Mouse (Mus musculus) lung, postnatal 36 days (tissue): Measurements from ENCODE around the gene Gm20388.

Source experiments
- DNase-seq: peaks from one replicate; pipeline ENCODE4 v3.0.0; 2022; ENCODE audit warnings: mixed read lengths

Gm20388 gene

GRCm38 (mm10) chr8:121162413-121162812, 1251.8 kb downstream of the Gm20388 start:
- no peak for DNase-seq

DNA sequence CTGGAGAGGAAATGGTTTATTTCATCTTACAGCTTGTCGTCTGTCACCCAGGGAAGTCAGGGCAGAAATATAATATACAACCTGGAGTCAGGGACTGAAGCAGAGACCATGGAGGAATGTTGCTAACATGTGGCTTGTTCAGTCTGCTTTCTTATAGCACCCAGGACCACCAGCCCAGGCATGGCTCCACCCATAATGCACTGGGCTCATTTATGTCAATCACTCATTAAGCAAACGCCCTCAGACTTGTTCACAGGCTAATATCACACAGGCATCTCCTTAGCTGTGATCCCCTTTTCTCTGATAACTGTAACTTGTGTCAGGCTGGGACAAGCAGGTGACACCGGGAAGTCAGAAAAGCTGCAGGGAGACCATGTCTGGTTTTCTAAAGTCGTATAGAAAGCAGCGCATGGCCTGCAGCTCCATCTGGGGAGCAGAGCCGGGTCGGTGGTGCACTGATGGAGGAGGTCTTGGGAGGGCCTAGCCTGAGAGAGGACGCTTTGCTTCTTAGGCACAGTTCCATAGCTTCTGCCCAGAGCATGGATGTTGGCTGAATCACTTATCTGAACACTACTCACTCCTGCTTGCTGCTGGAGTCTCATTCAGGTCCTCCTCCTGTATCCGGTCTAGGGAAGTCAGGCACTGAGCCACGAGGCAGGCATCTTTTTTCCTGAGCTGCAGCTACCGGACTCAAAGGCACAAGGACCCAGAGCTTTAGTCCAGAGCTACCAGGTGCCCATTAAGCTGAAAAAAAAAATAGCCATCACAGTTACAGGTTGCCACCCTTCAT, 1252.5 kb downstream of the Gm20388 start:
- no peak for DNase-seq

DNA sequence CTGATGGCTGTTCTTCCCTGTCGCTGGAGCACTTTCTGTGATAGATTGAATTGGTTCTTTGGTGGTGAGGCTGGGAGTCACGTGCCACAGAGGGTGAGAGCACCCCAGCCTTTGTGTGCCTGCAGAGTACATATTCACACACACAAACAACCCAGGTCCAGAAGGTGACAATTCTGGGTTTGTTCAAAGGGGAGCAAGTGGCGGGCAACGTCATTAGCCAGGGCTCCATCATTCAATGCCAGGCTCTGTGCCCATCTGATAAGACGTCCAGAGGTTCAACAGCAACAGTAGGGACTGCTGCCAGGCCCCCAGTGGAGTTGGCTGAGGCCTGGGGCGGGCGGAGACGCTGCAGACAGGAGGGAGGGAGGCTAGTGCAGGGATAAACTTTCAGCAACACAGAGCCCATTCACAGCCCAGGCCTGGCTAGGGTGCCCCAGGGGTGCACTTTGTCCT, 1253.4 kb downstream of the Gm20388 start:
- DNase-seq: peak; percentile 69

DNA sequence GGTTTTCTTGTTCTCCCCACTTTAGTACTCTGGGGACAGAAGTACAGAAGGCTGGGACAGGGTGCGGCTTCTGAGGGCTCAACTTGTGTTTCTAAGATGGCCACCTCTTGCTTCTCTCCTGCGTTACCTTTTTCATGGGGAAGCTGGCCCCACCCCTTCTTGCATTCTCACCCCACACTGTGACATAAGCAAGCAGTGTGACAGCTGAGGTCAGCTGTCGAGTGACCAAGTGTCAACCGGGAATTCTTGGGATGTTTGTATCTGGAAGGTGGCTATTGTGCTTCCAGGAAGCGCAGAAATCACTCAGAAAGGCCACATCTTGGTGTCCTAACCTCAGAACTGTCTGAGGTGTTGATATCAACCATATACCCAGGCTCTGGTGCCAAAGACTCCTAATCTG, 1257.4 kb downstream of the Gm20388 start:
- DNase-seq: no peak

DNA sequence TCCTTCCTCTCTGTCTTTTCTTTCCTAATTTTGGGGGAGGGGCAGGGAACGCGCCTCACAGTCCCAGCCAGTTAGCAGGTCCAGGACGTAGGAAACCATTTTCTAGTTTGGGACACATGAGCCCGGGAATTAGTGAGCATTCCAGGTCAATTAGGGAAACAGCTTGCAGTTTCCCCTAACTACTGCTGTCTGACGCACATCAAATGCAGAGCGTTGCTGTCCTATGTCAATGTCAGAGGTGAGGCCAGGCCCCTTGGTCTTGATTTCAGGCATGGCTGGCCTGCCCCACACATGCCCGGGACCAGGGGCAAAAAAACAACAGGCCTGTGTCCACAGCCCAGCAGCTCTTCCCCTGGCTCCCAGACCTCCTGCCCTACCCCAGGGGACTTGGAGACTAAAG, 1259.5 kb downstream of the Gm20388 start:
- DNase-seq: no peak

DNA sequence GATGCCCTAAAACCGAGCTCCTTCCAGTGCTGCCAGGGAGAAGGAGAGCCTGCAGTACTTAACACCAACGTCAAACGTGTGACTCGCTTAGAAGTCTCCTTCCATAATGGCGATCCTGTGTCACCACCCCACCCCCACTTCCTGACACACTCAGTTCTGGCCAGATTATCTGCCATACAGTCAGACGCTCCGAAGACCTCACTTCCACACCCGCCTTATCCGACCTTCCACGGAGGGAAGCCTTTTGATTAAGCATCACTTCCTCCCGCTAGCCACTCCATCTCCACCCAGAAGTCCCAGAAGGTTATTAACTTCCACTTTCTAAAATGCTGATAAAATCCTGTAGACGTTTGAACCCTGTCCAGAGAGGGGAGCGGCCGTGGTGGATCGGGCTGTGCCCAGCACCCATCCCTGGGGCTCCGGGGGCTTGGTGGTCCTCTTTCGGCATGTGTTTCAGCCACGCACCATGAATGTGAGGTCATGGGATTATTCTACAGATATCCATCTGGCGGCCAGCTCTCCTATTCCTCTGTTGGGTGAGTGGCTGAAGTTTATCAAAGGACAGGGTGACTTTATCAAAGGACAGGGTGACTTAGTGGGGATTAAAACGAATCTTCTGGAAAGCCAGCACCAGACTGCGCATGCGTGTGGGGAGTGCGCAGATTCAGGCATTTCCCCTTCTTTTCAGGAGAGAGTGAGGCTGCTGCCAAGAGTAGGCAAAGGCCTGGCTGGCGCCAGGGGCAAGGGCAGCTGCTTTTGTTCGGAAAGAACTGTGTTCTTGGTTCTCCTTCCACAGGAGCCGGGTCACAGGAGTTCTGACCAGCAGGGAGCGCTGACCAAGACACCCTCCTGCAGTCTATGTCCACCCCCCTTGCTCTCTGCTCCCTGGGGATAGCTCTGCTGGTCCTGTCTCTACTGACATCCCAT, 1260.2 kb downstream of the Gm20388 start:
- DNase-seq: peak; percentile 28

GRCm38 (mm10) chr8:121172567-121172966, 1261.9 kb downstream of the Gm20388 start:
- no peak for DNase-seq

- no peak for DNase-seq
These were observed 1263.5 kb downstream of the Gm20388 start for GRCm38 (mm10) chr8:121174178-121174577.

DNA sequence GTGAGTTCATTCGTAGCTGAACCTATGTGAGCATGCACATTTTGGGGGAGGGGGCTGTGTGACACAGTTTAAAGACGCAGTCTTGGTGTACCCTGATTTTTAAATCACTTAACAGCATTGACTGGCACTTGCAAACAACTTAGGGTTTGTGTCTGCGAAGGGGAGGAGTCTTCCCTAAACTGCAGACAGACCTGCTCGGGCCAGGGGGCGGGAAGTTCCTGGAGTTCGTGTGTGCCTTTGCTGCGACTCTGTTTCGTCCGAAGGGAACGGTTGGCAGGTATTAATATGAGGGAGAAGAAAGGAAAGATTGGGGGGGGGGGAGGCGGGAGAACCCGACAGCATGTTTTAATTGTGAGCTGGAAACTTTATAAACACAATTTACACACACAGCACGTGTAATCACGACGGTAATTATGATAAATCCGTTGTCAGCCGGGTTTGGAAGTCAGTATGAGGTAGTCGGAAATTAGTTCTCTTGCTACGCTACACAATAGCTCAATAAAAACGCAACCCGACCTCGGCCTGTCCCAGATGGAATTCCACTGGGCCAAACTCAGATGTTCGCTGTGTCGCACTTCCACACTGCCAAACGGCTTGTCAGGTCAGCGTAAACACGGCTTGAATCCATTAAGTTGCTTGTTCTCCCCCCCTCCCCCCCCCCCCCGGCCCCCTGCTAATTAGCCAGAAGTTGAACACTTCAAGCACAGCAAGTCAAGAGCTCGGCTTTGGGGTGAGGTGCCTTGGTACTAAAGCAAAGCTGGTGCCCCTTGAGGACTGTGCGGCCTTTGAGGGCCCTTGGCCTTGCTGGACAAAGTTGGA, 1264.3 kb downstream of the Gm20388 start:
- DNase-seq: no peak

DNA sequence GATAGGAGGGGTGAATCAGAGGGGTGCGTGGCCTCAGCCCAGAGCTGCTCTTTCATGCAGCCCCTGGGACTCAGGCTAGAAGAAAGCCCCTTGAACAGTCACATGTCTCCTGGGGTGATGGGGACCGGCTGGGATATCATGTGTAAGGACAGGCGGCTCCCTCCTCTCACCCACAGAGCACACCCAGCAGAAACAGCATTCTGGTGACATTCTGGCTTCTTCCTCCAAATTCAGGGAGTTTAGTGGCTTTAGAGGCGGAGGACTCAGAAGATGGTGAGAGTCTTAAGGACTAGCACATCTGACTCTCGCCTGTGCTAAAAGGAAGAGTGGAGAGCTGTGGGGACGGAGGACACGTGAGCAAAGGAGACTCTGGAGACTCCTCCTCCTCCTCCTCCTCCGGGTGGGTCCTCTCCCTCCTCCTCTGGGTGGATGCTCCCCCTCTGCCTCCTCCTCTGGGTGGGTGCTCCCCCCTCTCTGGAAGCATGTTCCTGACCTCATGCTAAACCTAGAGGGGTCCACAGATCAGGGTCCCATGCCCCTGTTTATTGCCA, 1265.0 kb downstream of the Gm20388 start:
- no peak for DNase-seq

GRCm38 (mm10) chr8:121176291-121176690, 1265.7 kb downstream of the Gm20388 start:
- DNase-seq: peak; percentile 25

- DNase-seq: no peak
These were observed 1270.0 kb downstream of the Gm20388 start for GRCm38 (mm10) chr8:121180474-121181284.

GRCm38 (mm10) chr8:121181285-121181884, 1270.7 kb downstream of the Gm20388 start:
- DNase-seq: peak; percentile 12

DNA sequence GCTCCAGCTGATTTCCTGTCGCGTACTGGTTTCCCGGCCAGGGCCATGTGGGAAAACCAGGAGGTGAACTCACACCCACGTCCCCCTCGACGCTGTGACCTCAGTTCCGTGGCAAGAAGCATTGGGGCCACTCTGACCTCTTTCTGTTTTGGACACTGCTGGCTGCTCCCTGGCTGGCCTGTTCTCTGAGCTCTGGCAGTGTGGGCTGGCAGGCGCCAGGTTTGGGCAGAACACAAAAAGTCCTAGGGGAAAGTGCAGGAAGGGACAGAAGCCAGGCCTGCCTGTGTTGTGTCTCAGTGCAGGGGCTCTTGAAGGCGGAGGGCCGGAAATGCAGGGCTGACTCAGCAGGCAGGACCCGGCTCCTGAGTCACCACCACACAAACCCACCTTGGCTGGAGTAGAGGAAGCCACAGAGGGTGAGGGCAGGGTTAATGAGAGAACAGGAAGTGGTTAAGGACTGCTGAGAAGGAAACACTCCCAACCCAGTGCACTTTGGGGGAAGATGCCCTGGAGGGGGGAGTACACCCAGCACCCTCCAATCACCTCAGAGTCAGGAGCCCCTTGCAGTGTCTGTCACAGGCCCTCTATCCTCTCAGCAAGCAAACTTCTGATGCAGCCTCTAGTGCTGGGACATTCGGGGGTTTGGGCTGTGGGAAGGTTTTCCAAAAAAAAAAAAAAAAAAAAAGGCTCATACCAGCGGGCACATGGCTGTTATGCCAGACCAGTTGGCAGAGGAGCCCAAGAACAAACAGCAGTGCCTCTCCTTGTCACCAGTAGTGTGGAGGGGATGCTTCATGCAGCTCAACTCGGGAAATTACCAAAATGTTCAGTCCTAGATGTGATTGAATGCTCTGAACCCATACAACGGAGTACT, 1277.1 kb downstream of the Gm20388 start:
- DNase-seq: peak; percentile 27

GRCm38 (mm10) chr8:121188994-121189393, 1278.4 kb downstream of the Gm20388 start:
- DNase-seq: peak; percentile 3

DNA sequence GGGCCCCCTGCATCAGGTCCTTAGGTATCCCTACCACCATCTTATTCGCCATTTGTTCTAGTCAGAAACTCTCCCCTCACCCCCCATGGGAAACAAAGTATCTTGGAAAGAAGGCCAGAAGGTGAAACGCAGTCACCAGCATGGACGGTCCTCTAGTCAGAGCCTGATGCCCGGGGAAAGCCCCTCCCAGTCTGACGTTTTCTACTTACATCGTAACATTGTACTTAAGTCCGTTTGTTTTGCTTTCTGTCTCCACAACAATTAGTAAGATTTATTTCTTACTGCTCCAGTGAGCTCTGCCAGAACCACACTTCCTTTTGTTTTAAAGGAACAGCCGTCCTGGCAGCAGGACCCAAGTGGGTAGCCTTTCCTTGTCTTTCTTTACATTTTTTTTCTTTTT, 1281.8 kb downstream of the Gm20388 start:
- DNase-seq: peak; percentile 69

- peak; percentile 21 for DNase-seq
These were observed 1285.3 kb downstream of the Gm20388 start for GRCm38 (mm10) chr8:121195970-121196369.

GRCm38 (mm10) chr8:121196726-121197668, 1286.4 kb downstream of the Gm20388 start:
- peak; percentile 16 for DNase-seq

GRCm38 (mm10) chr8:121200069-121200468, 1289.4 kb downstream of the Gm20388 start:
- no peak for DNase-seq
